Mouse (Mus musculus) heart, postnatal 14 days (tissue): ENCODE results near the gene Ppp2r3c. TPM values are rescaled to one million over a fixed set of nuclear protein-coding genes. Genes with fewer than 3 reads are reported as not detected.
"Not testable (repeated sequence)": the region's sequence is repeated elsewhere in the genome, so short reads cannot be mapped to it uniquely, and the experiment has no call there.

Source experiments
- DNase-seq, 2 experiments: peaks; one replicate each; pipeline ENCODE4 v3.0.0; 2021 to 2022
- intact Hi-C: fragments of 180-260 bp; cut with DNase I; formaldehyde crosslinking; loops from one replicate; pipeline ENCODE4 v1.15.1; 2025
- total RNA-seq, 2 experiments: library from RNA; stranded (reverse); gene quantifications; 2 replicates each; pipeline ENCODE4 v1.2.3; 2021

Gene Ppp2r3c
- total RNA-seq, 2 experiments from 2014 or later, result 8.3 to 8.9 TPM

DNA sequence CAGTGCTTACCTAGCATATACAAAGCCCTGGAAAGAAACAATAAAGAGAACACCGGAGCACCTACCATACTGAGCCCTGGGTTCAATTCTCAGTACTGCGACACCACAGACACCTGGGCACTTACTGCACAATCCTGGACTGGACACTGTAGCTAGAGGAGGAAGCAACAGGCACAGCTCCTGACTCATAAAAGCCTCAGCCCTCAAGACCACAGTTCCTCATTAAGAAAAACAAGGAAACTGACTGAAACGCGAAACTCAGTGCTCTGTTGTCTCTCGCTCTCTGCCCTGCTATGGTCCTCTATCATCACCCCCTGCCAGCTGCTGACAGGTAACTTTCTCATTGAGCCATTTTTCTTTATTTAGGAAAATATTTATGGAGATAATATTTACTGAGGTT lies 3.5 kb downstream of the Ppp2r3c start, which contains the start of gene 1110008L16Rik:
Gene 1110008L16Rik, plus strand, starts transcription at position 242 of the 400 bp plus-strand sequence.
- intact Hi-C loops, result no loop called here
- DNase-seq, result no peak

DNA sequence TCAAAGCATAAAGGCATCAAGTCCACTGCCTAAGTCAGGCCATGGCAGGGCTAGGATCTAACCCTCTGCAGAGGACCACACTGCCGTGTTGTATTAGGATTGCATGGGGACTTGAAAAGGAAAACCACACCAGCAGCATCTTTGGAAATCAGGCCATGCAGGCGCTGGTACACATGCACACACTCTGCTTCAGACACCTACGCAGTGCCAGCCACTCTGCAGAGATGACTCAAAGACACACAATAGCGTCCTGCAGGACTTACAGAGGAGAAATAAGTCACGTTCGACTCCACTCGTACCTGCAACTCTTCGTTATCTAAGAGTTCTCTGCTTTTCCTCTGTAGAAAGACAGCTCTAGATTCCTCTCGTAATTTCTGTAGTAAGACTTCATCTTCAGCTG lies 4.7 kb downstream of the Ppp2r3c start:
- intact Hi-C loops, result no loop called here
- no peak for DNase-seq

DNA sequence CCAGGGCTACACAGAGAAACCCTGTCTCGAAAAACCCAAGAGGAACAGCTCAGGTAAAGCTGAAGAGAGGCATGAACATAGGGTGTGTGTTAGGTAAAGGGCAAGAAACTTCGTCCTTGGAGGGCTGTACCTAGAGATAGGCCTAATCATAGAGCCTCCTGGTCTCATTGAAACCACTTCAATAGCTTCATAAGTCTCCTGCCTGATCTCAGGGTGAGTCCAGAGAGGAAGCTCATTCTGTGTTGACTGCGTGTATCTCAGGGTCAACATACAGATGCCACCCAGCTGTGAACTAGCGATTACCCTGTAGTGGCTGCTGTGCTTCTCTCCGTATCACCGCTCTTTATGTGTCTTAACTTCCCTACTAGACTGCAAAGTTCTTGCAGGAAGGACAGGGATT lies 25.2 kb downstream of the Ppp2r3c start:
- DNase-seq, intact Hi-C loops: not testable (repeated sequence)

DNA sequence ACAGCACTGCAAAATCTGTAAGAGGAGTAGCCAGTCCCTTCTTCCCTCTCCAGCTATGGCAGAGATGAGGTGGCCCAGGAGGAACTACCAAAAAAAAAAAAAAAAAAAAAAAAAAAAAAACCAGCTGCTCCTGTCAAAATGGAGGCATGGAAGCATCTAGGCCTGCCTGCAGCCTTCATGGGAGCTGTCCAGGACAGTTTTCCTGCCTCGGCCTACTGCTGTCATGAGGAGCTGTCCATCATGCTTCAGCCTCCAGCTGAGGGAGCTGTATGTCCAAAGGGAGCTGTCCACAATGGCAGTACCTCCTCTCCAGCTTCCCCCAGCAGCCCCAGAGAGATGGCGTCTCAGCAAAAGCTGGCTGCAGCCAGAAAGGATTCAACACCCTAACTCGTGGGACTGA lies 30.6 kb downstream of the Ppp2r3c start:
- no peak for DNase-seq
- intact Hi-C loops, result no loop called here

DNA sequence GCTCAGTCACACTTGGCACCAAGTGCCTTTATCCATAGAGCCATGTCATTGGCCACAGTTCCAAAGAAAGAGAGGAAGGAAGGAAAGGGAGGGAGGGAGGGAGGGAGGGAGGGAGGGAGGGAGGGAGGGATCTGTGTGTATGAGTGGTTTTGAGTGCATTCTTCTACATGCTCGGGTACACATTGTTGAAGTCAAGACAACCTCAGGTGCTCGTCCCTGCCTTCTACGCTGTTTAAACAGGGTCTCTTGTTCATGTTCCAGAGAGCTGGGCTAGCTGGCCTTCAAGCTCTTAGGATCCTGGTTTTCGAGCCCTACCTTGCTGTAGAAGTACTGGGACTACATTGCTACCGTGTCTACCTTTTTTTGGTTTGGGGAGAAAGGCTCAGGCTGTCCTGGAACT lies 39.4 kb downstream of the Ppp2r3c start:
- intact Hi-C loops, DNase-seq: not testable (repeated sequence)

DNA sequence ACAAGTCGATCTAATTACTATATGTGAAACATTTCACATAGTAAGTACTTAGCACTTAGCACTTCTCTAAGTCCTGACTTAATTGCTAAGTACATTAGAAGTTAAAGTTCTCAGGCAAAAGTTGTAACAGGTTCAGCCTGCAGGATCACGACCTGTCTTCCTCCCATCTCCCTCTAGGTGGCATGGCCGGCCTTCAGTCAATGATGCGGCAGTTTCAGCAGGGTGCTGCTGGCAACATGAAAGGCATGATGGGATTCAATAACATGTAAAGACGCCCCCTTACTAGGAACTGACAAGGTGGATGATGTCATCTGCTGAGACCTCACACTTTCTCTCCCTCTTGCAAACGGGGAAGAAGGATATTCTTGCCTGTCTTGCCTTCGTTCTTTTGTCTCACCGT lies 40.8 kb downstream of the Ppp2r3c start:
- DNase-seq, intact Hi-C loops: not testable (repeated sequence)

DNA sequence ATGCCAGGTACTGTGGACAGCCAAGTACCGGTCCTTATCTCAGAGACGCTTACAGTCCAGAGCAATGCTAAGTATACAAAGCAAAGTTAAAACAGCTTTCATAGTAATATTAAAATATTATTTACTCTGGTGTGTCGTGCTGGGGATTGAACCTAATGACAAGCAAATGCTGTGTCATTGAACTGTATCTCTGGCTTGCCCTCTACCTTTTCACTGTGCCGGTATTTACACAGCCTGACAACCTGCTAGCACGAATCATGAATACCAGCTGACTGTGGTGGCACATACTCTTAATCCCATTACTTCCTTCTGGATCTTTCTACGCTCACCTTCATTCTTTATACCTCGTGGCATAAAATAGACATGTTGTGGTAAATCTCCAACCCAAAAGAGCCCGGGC lies 60.6 kb downstream of the Ppp2r3c start:
- intact Hi-C loops, DNase-seq: not testable (repeated sequence)

DNA sequence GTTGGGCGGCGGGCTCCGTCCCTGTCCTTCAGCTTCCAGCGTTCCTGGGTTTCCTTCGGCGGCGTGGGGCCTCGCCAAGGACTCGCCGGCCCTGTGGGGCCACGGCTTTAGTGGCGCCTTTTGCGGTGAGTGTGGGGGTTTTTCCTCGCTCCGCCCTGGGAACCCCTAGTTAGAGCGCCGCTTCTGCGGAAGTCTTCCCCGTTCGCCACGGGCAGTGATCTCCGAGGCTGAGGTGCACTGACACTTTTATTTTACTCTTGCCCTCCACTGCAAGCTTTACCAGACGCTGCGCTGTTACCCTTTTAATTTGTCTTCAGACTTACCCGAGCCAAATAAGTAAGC lies 72.3 kb downstream of the Ppp2r3c start:
- intact Hi-C loops, result not testable (repeated sequence)
- peak in 1 of 2 experiments; percentile 2 for DNase-seq

DNA sequence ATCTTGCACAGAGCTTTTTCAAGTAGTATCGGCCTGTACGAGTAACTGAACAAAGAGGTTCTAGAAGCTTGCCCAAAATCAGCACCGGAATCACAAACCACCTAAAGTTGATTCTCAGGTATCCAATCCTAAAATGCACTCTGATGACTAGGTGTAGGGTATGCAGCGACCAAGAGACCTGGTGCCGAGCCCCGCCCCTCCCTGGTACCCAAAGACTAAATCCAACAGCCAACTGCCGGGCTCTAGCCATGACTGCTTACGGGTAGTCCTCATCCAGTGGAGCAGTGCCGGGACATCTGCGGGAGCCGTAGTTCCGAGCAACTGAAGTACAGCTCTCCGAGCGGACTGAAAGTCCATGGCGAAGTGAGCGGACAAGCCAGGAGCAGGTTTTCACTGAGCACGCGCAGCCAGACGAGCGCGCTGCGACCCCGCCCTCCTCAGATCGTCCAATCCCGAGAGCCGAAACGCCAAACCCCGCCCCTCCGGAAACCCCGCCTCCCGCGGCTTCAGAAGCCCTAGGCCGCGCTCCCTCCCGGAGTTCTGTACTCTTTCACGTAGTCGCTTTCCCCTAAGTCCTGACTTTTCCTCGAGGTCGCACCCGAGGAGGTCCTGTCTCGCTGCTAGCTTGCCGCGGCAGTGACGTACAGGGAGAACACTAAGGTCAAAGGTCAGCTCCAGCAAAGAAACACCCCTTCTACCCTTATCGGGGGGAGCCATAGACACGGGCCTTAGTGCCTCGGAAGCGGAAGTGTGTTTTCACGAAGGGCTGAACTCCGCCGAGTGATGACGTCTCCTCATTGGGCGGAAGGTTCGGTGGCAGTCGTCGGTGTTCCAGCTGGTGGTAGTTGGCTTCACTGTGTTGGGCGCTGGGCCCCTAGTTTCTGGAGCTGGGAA lies 72.9 kb downstream of the Ppp2r3c start, which contains the start of gene Srp54c:
Gene Srp54c, plus strand, starts transcription at position 543 of the 894 bp plus-strand sequence.
- intact Hi-C loops, DNase-seq: not testable (repeated sequence)

Other genes with a start within 250 kb of the Ppp2r3c start
- gene 2700097O09Rik, start 222.9 kb downstream of the Ppp2r3c start, total RNA-seq, result 1 to 10 TPM; 8.3 to 8.7 TPM
- 10 to 100 TPM; 85.5 to 90.1 TPM for gene Srp54a, start 222.7 kb downstream of the Ppp2r3c start, total RNA-seq
- 10 to 100 TPM; 11.9 to 13.1 TPM for gene Fam177a, start 178.5 kb downstream of the Ppp2r3c start, total RNA-seq
- gene Srp54b, start 147.9 kb downstream of the Ppp2r3c start, total RNA-seq, result 10 to 100 TPM; 36.5 to 44.1 TPM
- gene 1700047I17Rik2, start 103.4 kb downstream of the Ppp2r3c start, total RNA-seq, result 1 to 10 TPM in 1 of 2 experiments, not detected in 1; 2.3 TPM
- gene Srp54c, start 72.8 kb downstream of the Ppp2r3c start, total RNA-seq, result 10 to 100 TPM; 25.5 to 26.9 TPM
- 1 to 10 TPM; 8.2 to 9.2 TPM for gene 1110008L16Rik, start 3.4 kb downstream of the Ppp2r3c start, total RNA-seq
- gene Psma6, start 81.2 kb upstream of the Ppp2r3c start, total RNA-seq, result 100 to 1,000 TPM; 160 to 168 TPM
- gene Nfkbia, start 189.6 kb upstream of the Ppp2r3c start, total RNA-seq, result 10 to 100 TPM; 69.4 to 81.5 TPM